Mouse (Mus musculus): ENCODE results near the gene Srrm1.

- TF ChIP-seq CTCF (IDR thresholded peaks at IDR 0.05; ENCODE audit: extremely low read depth, insufficient read length, insufficient replicate concordance, low read depth, low read length), result no peak
- no peak for TF ChIP-seq POLR2A (IDR thresholded peaks at IDR 0.05; ENCODE audit: low read depth, low read length)
Measured at GRCm38 (mm10) chr4:135297931-135298546, 55.1 kb downstream of the Srrm1 start.
